Mouse (Mus musculus) stomach, embryonic 14.5 days (tissue): ENCODE data around the gene Ap5s1. TPM values are rescaled to one million over a fixed set of nuclear protein-coding genes. Genes with fewer than 3 reads are reported as not detected.

ENCODE experiments used
- ATAC-seq: fragments of 200-750 bp; cut with Nextera tagmentation; 2 replicates; pipeline ENCODE4 v1.8.0; 2017; ENCODE audit warnings: low read depth, moderate TSS enrichment; ENCODE audit not compliant: insufficient number of reproducible peaks, insufficient read depth, low FRiP score
- H3K27ac ChIP-seq: fragments of 300-500 bp; sonication (generic); 2 replicates; pipeline ENCODE4 v1.5.1; 2014; ENCODE audit warnings: mild to moderate bottlenecking, low read length, moderate library complexity, mixed read lengths
- H3K27me3 ChIP-seq: fragments of 300-500 bp; sonication (generic); 2 replicates; pipeline ENCODE4 v1.6.1; 2014; ENCODE audit warnings: low read length, control low read depth, mixed read lengths; ENCODE audit not compliant: control insufficient read depth, insufficient read depth
- H3K36me3 ChIP-seq: fragments of 300-500 bp; sonication (generic); 2 replicates; pipeline ENCODE4 v1.6.1; 2014; ENCODE audit warnings: mild to moderate bottlenecking, control low read depth, low read length, moderate library complexity, mixed read lengths; ENCODE audit not compliant: control insufficient read depth, insufficient read depth
- H3K4me1 ChIP-seq: fragments of 300-500 bp; sonication (generic); 2 replicates; pipeline ENCODE4 v1.6.1; 2014; ENCODE audit warnings: low read length, control low read depth, mixed read lengths; ENCODE audit not compliant: control insufficient read depth, insufficient read depth
- H3K4me2 ChIP-seq: fragments of 300-500 bp; sonication (generic); replicated peaks from 2 replicates; pipeline ENCODE4 v1.6.1; 2014; ENCODE audit warnings: low read depth, low read length, control low read depth
- H3K4me3 ChIP-seq: fragments of 300-500 bp; sonication (generic); 2 replicates; pipeline ENCODE4 v1.5.1; 2014; ENCODE audit warnings: low read depth, low read length, control low read depth
- H3K9ac ChIP-seq: fragments of 300-500 bp; sonication (generic); replicated peaks from 2 replicates; pipeline ENCODE4 v1.6.1; 2014; ENCODE audit warnings: low read depth, mild to moderate bottlenecking, control low read depth, low read length, moderate library complexity, mixed read lengths
- H3K9me3 ChIP-seq: fragments of 300-500 bp; sonication (generic); 2 replicates; pipeline ENCODE4 v1.6.1; 2016; ENCODE audit warnings: low read depth, low read length, control low read depth; ENCODE audit not compliant: control insufficient read depth
- WGBS: fragments of 180-500 bp; shearing (Covaris S2); extraction: QIAGEN DNeasy Blood & Tissue Kit; methylation state at CpG from one replicate; pipeline ENCODE4 v1.1.7; 2014; 5-methylcytosine and 5-hydroxymethylcytosine counted together
- polyA plus RNA-seq: library from polyadenylated mRNA; unstranded; fragments of >200 nt; fragmentation: Nextera tagmentation; extraction: Ambion mirVana; gene quantifications from 2 replicates; pipeline ENCODE4 v1.2.1, GENCODE M21; 2014

Gene Ap5s1
- polyA plus RNA-seq, 1 experiment from 2014 or later: 27.0 TPM

DNA sequence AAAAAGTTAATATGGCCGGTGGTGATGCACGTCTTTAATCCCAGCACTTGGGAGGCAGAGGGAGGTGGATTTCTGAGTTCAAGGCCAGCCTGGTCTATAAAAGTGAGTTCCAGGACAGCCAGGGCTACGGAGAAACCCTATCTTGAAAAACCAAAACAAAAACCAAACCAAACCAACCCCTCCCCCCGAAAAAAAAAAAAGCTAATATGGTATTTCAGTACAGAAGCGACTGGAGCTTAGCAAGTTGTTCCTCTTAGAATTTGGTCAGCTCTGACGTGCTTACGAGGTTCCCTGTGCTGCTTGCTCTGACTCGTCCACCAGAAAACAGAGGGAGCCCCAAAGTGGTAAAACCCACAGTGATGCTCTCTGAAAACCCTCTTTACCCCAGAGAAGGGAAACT, 51.8 kb downstream of the Ap5s1 start:
- 74% methylated on average over 8 of the region's 8 CpGs for WGBS
- Histone ChIP-seq H3K4me1 (peaks cover 14% of the 10 kb centered on the region; the same call in 1 of the 2 replicates), H3K27ac (no peak overlapping the region), H3K4me3 (no peak overlapping the region), H3K27me3 (no peaks in the 10 kb centered on the region), H3K4me2 (no peak overlapping the region), H3K9me3 (no peaks in the 10 kb centered on the region), H3K9ac (no peak overlapping the region), H3K36me3 (no peaks in the 10 kb centered on the region)
- no peak for ATAC-seq

DNA sequence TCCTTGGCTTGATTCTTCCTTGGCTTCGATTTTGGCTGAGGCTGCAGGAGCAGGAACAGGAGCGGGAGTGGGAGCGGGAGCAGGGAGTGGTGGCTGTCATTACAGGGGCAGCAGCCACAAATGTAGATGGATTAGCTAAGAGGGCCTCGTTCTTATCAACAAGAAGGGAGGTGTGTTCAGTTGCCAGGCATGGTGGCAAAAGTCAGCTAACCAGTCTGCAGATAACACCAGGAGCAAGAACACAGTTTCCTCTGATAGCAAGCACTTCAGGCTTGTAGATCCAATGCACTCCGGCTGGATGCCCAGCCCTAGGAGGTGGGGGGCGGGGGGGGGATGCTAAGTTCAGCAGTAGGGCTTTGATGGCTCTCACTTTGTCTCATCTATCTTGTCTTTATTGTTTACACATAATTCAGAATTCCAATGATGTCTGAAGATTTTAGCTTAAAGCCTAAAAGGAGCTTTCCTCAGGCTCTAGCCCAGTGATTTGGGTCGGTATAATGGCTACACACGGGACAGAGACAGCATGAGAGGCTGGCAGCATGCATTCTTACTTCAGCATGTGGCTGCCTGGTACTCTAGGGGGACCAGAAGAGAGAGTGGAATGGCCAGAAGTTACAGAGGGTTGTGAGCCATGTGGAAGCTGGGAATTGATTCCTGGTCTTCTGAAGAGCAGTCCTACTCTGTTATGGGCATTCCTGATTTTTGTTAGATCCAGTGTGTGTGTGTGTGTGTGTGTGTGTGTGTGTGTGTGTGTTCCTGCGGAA, 53.8 kb downstream of the Ap5s1 start:
- no peaks in the 10 kb centered on the region for H3K36me3 ChIP-seq
- H3K4me1 ChIP-seq: peaks cover 11% of the 10 kb centered on the region; the same call in 1 of the 2 replicates
- no peak overlapping the region for H3K9ac ChIP-seq
- H3K27me3 ChIP-seq: no peaks in the 10 kb centered on the region
- peak overlapping the region; percentile 63; the same call in 1 of the 2 replicates for H3K4me2 ChIP-seq
- no peaks in the 10 kb centered on the region for H3K9me3 ChIP-seq
- no peak overlapping the region for H3K4me3 ChIP-seq
- WGBS: 27% methylated on average over 9 of the region's 9 CpGs
- H3K27ac ChIP-seq: no peak overlapping the region
- ATAC-seq: no peak

DNA sequence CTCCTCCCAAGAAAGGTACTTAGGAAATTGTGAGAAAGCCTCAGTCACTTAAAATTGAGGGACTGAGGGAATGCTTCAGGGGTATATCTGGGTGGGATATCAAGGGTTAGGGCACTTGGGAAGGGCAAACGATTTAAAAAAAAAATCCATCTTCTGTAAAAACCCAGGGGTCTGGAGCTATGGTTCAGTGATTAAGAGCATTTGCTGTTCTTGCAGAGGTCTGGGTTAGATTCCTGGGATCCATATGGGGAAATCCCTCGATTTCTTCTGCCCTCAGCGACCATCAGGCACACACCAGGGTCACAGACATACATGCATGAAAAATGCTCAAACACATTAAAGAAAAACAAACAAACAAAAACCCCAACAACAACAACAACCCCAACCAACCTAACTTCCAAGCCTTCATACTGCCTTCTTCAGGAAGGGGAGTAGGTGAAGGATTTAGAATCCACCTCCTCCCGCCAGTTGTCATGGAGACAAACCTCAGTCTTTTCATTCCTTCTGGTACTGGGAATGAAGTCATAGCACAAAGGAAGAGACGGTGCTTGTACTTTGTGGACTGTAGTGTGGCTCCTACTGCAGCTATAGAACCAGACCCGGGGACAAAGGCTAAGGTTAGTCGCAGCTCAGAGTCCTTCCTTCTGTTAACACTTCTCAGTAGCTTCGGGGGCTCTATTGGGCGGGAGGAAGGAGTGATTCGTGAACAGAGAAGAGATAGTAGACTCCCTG, 54.8 kb downstream of the Ap5s1 start:
- Histone ChIP-seq H3K27me3 (no peaks in the 10 kb centered on the region), H3K9ac (peak overlapping the region; percentile 92), H3K4me1 (peaks cover 11% of the 10 kb centered on the region; the same call in 1 of the 2 replicates), H3K4me3 (peak overlapping the region; percentile 84), H3K36me3 (no peaks in the 10 kb centered on the region), H3K9me3 (no peaks in the 10 kb centered on the region), H3K4me2 (peak overlapping the region; percentile 63), H3K27ac (peak overlapping the region; percentile 100)
- 3% methylated on average over 10 of the region's 10 CpGs for WGBS
- peak; percentile 65 for ATAC-seq

GRCm38 (mm10) chr2:131262213-131262672, 55.4 kb downstream of the Ap5s1 start, which contains the start of gene Pank2:
Pank2 (plus strand) TSS chr2:131262495.
- ATAC-seq: peak; percentile 99
- peak within 1 kb of the TSS; percentile 100 for H3K27ac ChIP-seq
- H3K4me1 ChIP-seq: peaks cover 11% of the 10 kb centered on the region; the same call in 1 of the 2 replicates
- no peaks in the 10 kb centered on the region for H3K36me3 ChIP-seq
- H3K9me3 ChIP-seq: no peaks in the 10 kb centered on the region
- H3K4me2 ChIP-seq: peak within 1 kb of the TSS; percentile 73
- peak within 1 kb of the TSS; percentile 92 for H3K9ac ChIP-seq
- WGBS: 1% methylated on average over 46 of the region's 49 CpGs
- H3K4me3 ChIP-seq: peak within 1 kb of the TSS; percentile 84
- no peaks in the 10 kb centered on the region for H3K27me3 ChIP-seq

Other genes starting within 250 kb of the Ap5s1 start
- gene Gfra4, start 164.0 kb upstream of the Ap5s1 start, polyA plus RNA-seq: 23.8 and 24.4 TPM in 2 replicates
- gene Adam33, start 143.3 kb upstream of the Ap5s1 start, polyA plus RNA-seq: 3.6 and 4.8 TPM in 2 replicates
- 0.22 and 0.48 TPM in 2 replicates for gene Siglec1, start 120.3 kb upstream of the Ap5s1 start, polyA plus RNA-seq
- 12.3 and 14.2 TPM in 2 replicates for gene Hspa12b, start 79.8 kb upstream of the Ap5s1 start, polyA plus RNA-seq
- gene Gm11037, start 73.6 kb upstream of the Ap5s1 start, polyA plus RNA-seq: not detected in 2 replicates
- gene 1700037H04Rik, start 47.0 kb upstream of the Ap5s1 start, polyA plus RNA-seq: 84.6 and 88.9 TPM in 2 replicates
- 9.0 and 9.9 TPM in 2 replicates for gene Cenpb, start 27.0 kb upstream of the Ap5s1 start, polyA plus RNA-seq
- 58.0 and 63.4 TPM in 2 replicates for gene Cdc25b, start 20.1 kb upstream of the Ap5s1 start, polyA plus RNA-seq
- gene Spef1, start 19.8 kb upstream of the Ap5s1 start, polyA plus RNA-seq: 9.2 and 9.8 TPM in 2 replicates
- gene Mavs, start 27.0 kb downstream of the Ap5s1 start, polyA plus RNA-seq: 15.2 and 15.5 TPM in 2 replicates
- gene Pank2, start 55.4 kb downstream of the Ap5s1 start, polyA plus RNA-seq: 39.1 and 42.3 TPM in 2 replicates
- gene Rnf24, start 145.8 kb downstream of the Ap5s1 start, polyA plus RNA-seq: 4.4 and 5.6 TPM in 2 replicates